Mouse (Mus musculus): ENCODE measurements around the gene Hibadh. TPM values are rescaled to one million over a fixed set of nuclear protein-coding genes. Genes with fewer than 3 reads are reported as not detected.

Hibadh gene
- total RNA-seq, 2 experiments from 2014 or later = 40.1 to 40.6 TPM

DNA sequence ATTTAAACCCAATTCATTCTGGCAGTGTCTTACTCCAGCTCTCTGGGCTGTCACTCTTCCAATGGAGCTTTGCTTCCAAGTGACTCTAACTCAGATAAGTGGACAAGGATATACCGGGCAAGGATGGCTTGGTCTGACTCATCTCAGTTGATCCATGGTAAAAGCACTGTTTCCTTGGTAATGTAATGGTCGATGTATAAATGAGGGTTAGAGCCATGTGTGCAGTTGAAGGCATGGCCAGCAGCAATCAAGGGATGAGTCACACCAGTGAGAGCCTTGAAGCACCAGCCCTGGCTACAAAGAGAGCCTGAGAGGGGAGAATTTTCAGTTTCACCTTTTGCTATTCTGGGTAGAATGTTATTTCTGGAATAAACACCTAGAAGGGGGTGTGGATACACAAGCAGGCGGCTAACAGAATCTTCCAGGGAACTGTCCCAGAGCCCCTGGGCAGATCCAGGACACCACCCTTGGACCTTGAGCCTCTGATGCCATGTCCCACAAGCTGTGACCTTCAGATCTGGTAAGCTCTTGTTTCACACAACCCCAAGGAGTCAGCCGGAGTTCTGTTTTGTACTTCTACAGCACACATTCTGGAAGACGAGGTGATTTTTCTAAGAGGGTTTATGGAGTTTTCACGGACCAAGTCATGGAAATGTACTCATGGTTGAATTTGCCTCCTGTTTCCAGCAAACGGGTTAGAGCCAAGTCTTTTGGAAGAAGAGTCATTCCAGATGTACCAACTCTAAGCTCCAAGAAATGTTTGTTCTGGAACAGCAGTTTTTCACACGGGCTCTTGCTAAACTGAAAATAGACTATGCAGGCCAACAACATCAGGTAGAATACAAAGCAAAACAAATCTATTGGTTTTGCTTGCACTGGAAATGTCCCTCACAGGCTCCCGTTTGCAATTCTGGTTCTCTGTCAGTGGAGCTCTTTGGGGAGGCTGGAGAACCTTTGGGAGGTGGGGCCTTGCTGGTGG lies 134.1 kb downstream of the Hibadh start:
- no peak for DNase-seq (ENCODE audit: low spot score in 2 of 2)

DNA sequence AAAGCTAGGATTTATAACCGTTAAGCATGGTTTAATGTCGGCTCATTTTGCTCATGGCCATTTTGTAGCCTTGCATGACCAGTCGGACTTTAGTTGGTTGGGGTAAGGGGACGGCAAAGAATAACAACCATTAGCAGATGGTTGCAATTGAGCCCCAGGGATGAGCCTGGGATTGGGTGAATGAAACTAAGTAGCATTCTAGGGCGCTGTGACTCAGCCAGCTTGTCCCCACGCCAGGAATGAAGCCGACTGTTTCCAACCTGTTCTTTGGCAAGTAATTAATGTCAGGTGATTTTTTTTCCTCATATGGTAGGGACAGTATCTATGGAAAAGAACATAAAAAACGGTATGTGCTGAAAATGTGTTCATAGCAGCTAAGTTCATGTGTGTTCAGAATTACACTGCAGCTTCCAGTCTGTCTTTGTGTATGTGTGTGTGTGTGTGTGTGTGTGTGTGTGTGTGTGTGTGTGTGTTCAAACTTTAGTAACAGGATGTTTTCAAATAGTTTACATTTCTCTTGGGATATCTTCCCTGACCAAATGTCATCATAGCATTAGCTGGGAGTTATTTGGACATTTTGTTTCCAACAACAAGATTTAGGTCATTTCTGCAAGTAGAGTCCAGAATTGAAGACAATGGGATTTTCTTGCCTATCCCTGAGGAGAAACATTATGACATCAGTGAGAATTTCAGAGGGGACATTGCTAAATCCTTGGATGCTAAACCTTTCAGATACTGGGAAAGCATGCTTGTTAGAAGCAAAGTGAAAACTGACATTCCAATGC lies 135.3 kb downstream of the Hibadh start:
- no peak for DNase-seq (ENCODE audit: low spot score in 2 of 2)

DNA sequence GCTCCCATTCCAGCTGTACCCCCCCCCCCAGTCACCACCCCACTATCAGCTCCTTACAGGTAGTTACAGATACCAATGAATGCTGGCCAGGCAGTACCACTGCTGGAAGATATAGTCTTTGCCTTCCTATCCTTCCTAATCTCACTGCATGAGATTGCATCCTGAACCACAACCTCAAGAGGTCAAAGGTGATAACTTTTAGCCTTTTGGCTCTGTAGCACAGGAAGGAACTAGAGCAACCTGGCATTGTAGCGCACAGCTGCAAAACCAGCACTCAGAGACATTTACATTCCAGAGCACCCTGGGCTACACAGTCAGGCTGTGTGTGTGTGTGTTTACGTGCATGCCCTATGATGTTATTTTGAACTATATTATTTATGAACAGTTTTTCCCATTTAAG lies 137.2 kb downstream of the Hibadh start:
- no peak for DNase-seq (ENCODE audit: low spot score in 2 of 2)

DNA sequence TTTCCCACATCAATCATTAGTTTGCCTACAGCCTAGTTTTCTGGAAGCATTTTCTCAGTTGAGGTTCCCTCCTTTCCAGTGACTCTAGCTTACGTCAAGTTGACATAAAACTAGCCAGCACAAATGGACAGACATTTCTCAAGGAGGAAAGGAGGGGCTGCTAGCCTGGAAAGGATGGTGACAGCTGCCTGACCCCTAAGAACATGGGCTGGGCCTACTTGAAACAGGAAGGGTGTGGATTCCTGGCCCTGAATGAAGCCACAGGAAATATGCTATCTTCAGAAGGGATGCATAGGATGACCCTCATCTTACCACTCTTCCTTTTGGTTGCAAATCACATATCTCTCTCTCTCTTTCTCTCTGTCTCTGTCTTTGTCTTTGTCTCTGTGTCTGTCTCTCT lies 138.7 kb downstream of the Hibadh start:
- no peak for DNase-seq (ENCODE audit: low spot score in 2 of 2)

Other genes with a start within 250 kb of the Hibadh start
- 100 to 1,000 TPM; 118 to 119 TPM for gene Tax1bp1, start 73.3 kb upstream of the Hibadh start, total RNA-seq (2021)